Mouse (Mus musculus) hindbrain, embryonic 16.5 days (tissue): ENCODE data around the gene Zbtb20. TPM values are rescaled to one million over a fixed set of nuclear protein-coding genes. Genes with fewer than 3 reads are reported as not detected.

Experiments used
- ATAC-seq: fragments of 200-750 bp; cut with Nextera tagmentation; 2 replicates; pipeline ENCODE4 v1.8.0; 2017; ENCODE audit warnings: moderate TSS enrichment, moderate library complexity
- H3K27ac ChIP-seq: fragments of 300-500 bp; sonication (generic); 2 replicates; pipeline ENCODE4 v1.5.1; 2014; ENCODE audit warnings: low read depth, mild to moderate bottlenecking, control low read depth, low read length, moderate library complexity
- H3K27me3 ChIP-seq: fragments of 300-500 bp; sonication (generic); replicated peaks from 2 replicates; pipeline ENCODE4 v1.6.1; 2014; ENCODE audit warnings: low read length; ENCODE audit not compliant: control insufficient read depth, insufficient read depth
- H3K36me3 ChIP-seq: fragments of 300-500 bp; sonication (generic); 2 replicates; pipeline ENCODE4 v1.6.1; 2014; ENCODE audit warnings: mild to moderate bottlenecking, low read length, moderate library complexity, mixed read lengths; ENCODE audit not compliant: control insufficient read depth, insufficient read depth
- H3K4me1 ChIP-seq: fragments of 300-500 bp; sonication (generic); 2 replicates; pipeline ENCODE4 v1.6.1; 2014; ENCODE audit warnings: low read depth, low read length; ENCODE audit not compliant: control insufficient read depth, insufficient read depth
- H3K4me2 ChIP-seq: fragments of 300-500 bp; sonication (generic); 2 replicates; pipeline ENCODE4 v1.6.1; 2014; ENCODE audit warnings: mild to moderate bottlenecking, low read length, control low read depth, moderate library complexity
- H3K4me3 ChIP-seq: fragments of 300-500 bp; sonication (generic); 2 replicates; pipeline ENCODE4 v1.5.1; 2014; ENCODE audit warnings: mild to moderate bottlenecking, low read length, control low read depth, moderate library complexity
- H3K9ac ChIP-seq: fragments of 300-500 bp; sonication (generic); 2 replicates; pipeline ENCODE4 v1.6.1; 2014; ENCODE audit warnings: low read depth, mild to moderate bottlenecking, control low read depth, low read length, moderate library complexity
- H3K9me3 ChIP-seq: fragments of 300-500 bp; sonication (generic); 2 replicates; pipeline ENCODE4 v1.6.1; 2014; ENCODE audit warnings: mild to moderate bottlenecking, low read length, moderate library complexity; ENCODE audit not compliant: control insufficient read depth
- WGBS: fragments of 180-500 bp; shearing (Covaris S2); extraction: QIAGEN DNeasy Blood & Tissue Kit; methylation state at CpG from one replicate; pipeline ENCODE4 v1.1.7; 2014; 5-methylcytosine and 5-hydroxymethylcytosine counted together
- polyA plus RNA-seq: library from polyadenylated mRNA; unstranded; fragments of >200 nt; fragmentation: Nextera tagmentation; extraction: Ambion mirVana; gene quantifications from 2 replicates; pipeline ENCODE4 v1.2.1, GENCODE M21; 2015

The Zbtb20 gene
- polyA plus RNA-seq, 1 experiment from 2014 or later: 46.6 TPM

GRCm38 (mm10) chr16:43456446-43457172 is 580.9 kb downstream of the Zbtb20 start:
- no peak overlapping the region for H3K9ac ChIP-seq
- H3K4me1 ChIP-seq: no peaks in the 10 kb centered on the region
- H3K4me2 ChIP-seq: no peak overlapping the region
- 72% methylated on average over 8 of the region's 8 CpGs for WGBS
- no peak overlapping the region for H3K27ac ChIP-seq
- H3K27me3 ChIP-seq: no peaks in the 10 kb centered on the region
- no peak overlapping the region for H3K4me3 ChIP-seq
- H3K36me3 ChIP-seq: no peaks in the 10 kb centered on the region
- H3K9me3 ChIP-seq: no peaks in the 10 kb centered on the region
- ATAC-seq: no peak

GRCm38 (mm10) chr16:43457814-43458213 is 582.1 kb downstream of the Zbtb20 start:
- Histone ChIP-seq H3K9ac (no peak overlapping the region), H3K4me1 (peaks cover 3% of the 10 kb centered on the region), H3K4me3 (no peak overlapping the region), H3K36me3 (no peaks in the 10 kb centered on the region), H3K4me2 (no peak overlapping the region), H3K9me3 (no peaks in the 10 kb centered on the region), H3K27ac (no peak overlapping the region), H3K27me3 (no peaks in the 10 kb centered on the region)
- 81% methylated on average over 8 of the region's 8 CpGs for WGBS
- no peak for ATAC-seq

- H3K4me2 ChIP-seq: no peak overlapping the region
- H3K9me3 ChIP-seq: no peaks in the 10 kb centered on the region
- no peak overlapping the region for H3K4me3 ChIP-seq
- peaks cover 5% of the 10 kb centered on the region for H3K4me1 ChIP-seq
- WGBS: 81% methylated on average over 7 of the region's 7 CpGs
- no peak overlapping the region for H3K27ac ChIP-seq
- H3K36me3 ChIP-seq: no peaks in the 10 kb centered on the region
- no peak overlapping the region for H3K9ac ChIP-seq
- ATAC-seq: no peak
- H3K27me3 ChIP-seq: no peaks in the 10 kb centered on the region
These were observed 583.1 kb downstream of the Zbtb20 start for GRCm38 (mm10) chr16:43458726-43459223.

GRCm38 (mm10) chr16:43461745-43462378 is 586.2 kb downstream of the Zbtb20 start:
- WGBS: 83% methylated on average over 3 of the region's 3 CpGs
- Histone ChIP-seq H3K9ac (no peak overlapping the region), H3K4me3 (no peak overlapping the region), H3K27me3 (no peaks in the 10 kb centered on the region), H3K27ac (no peak overlapping the region), H3K36me3 (no peaks in the 10 kb centered on the region), H3K4me2 (no peak overlapping the region), H3K4me1 (peaks cover 21% of the 10 kb centered on the region), H3K9me3 (no peaks in the 10 kb centered on the region)
- no peak for ATAC-seq

- no peak overlapping the region; the same call in 1 of the 2 replicates for H3K9ac ChIP-seq
- H3K4me1 ChIP-seq: peaks cover 21% of the 10 kb centered on the region
- H3K4me2 ChIP-seq: no peak overlapping the region
- H3K4me3 ChIP-seq: no peak overlapping the region
- no peaks in the 10 kb centered on the region for H3K27me3 ChIP-seq
- peak; percentile 67 for ATAC-seq
- WGBS: 46% methylated on average over 11 of the region's 11 CpGs
- H3K36me3 ChIP-seq: no peaks in the 10 kb centered on the region
- H3K27ac ChIP-seq: peak overlapping the region; percentile 51
- H3K9me3 ChIP-seq: no peaks in the 10 kb centered on the region
These were observed 587.1 kb downstream of the Zbtb20 start for GRCm38 (mm10) chr16:43462470-43463455.

- WGBS: 31% methylated on average over 13 of the region's 13 CpGs
- peak overlapping the region; percentile 19; the same call in 1 of the 2 replicates for H3K27ac ChIP-seq
- no peak overlapping the region for H3K9ac ChIP-seq
- peaks cover 21% of the 10 kb centered on the region for H3K4me1 ChIP-seq
- H3K36me3 ChIP-seq: no peaks in the 10 kb centered on the region
- H3K4me2 ChIP-seq: peak overlapping the region; percentile 11; the same call in 1 of the 2 replicates
- H3K27me3 ChIP-seq: no peaks in the 10 kb centered on the region
- H3K9me3 ChIP-seq: no peaks in the 10 kb centered on the region
- peak; percentile 65 for ATAC-seq
- H3K4me3 ChIP-seq: no peak overlapping the region
These were observed 588.2 kb downstream of the Zbtb20 start for GRCm38 (mm10) chr16:43463684-43464475.

GRCm38 (mm10) chr16:43464476-43465080 is 588.9 kb downstream of the Zbtb20 start:
- Histone ChIP-seq H3K27ac (peak overlapping the region; percentile 61; the same call in 1 of the 2 replicates), H3K9ac (no peak overlapping the region), H3K27me3 (no peaks in the 10 kb centered on the region), H3K4me2 (no peak overlapping the region; the same call in 1 of the 2 replicates), H3K9me3 (no peaks in the 10 kb centered on the region), H3K4me3 (no peak overlapping the region), H3K4me1 (peaks cover 21% of the 10 kb centered on the region), H3K36me3 (no peaks in the 10 kb centered on the region)
- WGBS: 38% methylated on average over 10 of the region's 10 CpGs
- ATAC-seq: peak; percentile 63; the same call in 1 of the 2 replicates

GRCm38 (mm10) chr16:43465368-43465839 is 589.7 kb downstream of the Zbtb20 start:
- WGBS: 52% methylated on average over 3 of the region's 3 CpGs
- Histone ChIP-seq H3K27ac (no peak overlapping the region), H3K36me3 (no peaks in the 10 kb centered on the region), H3K4me2 (no peak overlapping the region), H3K9ac (no peak overlapping the region), H3K4me3 (no peak overlapping the region), H3K4me1 (peaks cover 21% of the 10 kb centered on the region), H3K9me3 (no peaks in the 10 kb centered on the region), H3K27me3 (no peaks in the 10 kb centered on the region)
- ATAC-seq: 0 out of 2 replicates have a peak, but pooled peaks have one; percentile 35
